Mouse (Mus musculus) gastrocnemius, adult 18-20 months (tissue): ENCODE data around the gene Gm20816. TPM values are rescaled to one million over a fixed set of nuclear protein-coding genes. Genes with fewer than 3 reads are reported as not detected.
"Not testable (repeated sequence)": the region's sequence is repeated elsewhere in the genome, so short reads cannot be mapped to it uniquely, and the experiment has no call there.

ENCODE experiments used
- DNase-seq: peaks from one replicate; pipeline ENCODE4 v3.0.0; 2021; ENCODE audit warnings: low spot score
- long read RNA-seq, 2 experiments: library from polyadenylated mRNA; stranded (forward); transcript quantifications; one replicate each; pipeline ENCODE4 v2.0.0; 2021
- total RNA-seq, 2 experiments: library from RNA; stranded (reverse); gene quantifications; 2 replicates each; pipeline ENCODE4 v1.2.3; 2021

Gm20816 gene
- not detected for total RNA-seq
- long read RNA-seq, experiment 1, result 0 reads
- long read RNA-seq, experiment 2, result 0 reads

DNA sequence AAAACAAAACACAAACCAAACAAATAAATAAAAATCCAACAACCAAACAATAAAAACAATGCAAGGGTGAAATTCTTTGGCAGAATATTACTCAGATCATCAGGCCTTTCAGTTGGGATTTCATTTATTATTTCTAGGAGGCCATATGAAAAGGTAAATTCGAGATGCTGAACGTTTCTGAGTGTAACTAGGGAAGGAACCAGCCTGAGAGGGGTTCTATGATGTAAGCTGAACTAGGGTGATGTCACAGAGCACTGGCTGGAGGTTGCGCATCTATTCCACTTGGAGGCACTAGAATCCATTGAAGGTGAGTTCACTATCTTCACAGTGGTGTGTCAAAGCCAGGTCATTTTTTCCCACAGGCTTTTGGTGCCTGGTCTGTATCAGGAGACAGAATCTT, at the start of gene Gm20816:
TSS of gene Gm20816 (plus strand) at position 301 of the 400 bp plus-strand sequence.
- DNase-seq, result not testable (repeated sequence)

Other genes starting within 250 kb of the Gm20816 start
- gene Gm20937, start 243.1 kb upstream of the Gm20816 start, total RNA-seq, result not detected